Mouse (Mus musculus): ENCODE measurements around the gene Fam126b. TPM values are rescaled to one million over a fixed set of nuclear protein-coding genes. Genes with fewer than 3 reads are reported as not detected.
"Not testable (repeated sequence)": the region's sequence is repeated elsewhere in the genome, so short reads cannot be mapped to it uniquely, and the experiment has no call there.

The Fam126b gene
- total RNA-seq, 2 experiments from 2014 or later = 68.6 to 70.4 TPM

- intact Hi-C loops (cut with DNase I) = no loop called here
Observed at GRCm38 (mm10) chr1:58582611-58583010, 3.5 kb downstream of the Fam126b start.

GRCm38 (mm10) chr1:58579179-58579578 is 6.9 kb downstream of the Fam126b start:
- DNase-seq (ENCODE audit: extremely low spot score in 1 of 2, low spot score in 2 of 2) = peak in 1 of 2 experiments; percentile 31
- intact Hi-C loops (cut with DNase I) = no loop called here

More at GRCm38 (mm10) chr1:58582611-58583010, 3.5 kb downstream of the Fam126b start:
- no peak for DNase-seq (ENCODE audit: extremely low spot score in 1 of 2, low spot score in 2 of 2)

GRCm38 (mm10) chr1:58570437-58570836 is 15.7 kb downstream of the Fam126b start:
- DNase-seq (ENCODE audit: extremely low spot score in 1 of 2, low spot score in 2 of 2) = no peak
- intact Hi-C loops (cut with DNase I) = no loop called here

DNA sequence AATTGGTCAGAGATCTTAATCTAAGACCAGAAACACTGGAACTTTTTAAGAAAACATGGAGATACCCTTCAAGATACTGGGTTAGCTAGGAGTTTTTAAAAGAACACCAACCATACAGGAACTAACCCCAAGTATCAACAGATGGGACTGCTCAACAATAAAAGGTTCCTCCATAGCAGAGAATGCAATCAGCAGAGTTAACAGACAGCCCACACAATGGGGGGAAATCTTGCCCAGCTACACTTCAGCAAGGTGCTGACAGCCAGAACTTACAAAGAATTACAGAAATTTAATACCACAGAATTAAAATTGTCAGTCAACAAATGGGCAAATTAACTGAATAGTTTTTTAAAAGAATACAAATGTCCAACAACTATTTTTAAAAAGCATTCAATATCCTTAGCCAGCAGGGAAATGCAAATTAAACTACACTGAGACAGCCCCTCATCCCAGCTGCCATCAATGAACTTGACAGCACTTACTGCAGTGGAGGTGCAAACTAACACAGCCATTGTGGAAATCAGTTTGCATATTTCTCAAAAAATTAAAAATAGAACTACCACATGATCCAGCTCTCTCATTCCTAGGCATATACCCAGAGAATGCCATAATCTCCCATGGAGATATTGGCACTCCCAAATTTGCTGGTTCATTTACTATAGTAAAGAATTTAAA is 17.5 kb downstream of the Fam126b start:
- intact Hi-C loops (cut with DNase I) = no loop called here
- DNase-seq (ENCODE audit: extremely low spot score in 1 of 2, low spot score in 2 of 2) = no peak

GRCm38 (mm10) chr1:58566621-58567020 is 19.5 kb downstream of the Fam126b start:
- intact Hi-C loops (cut with DNase I) = no loop called here
- no peak for DNase-seq (ENCODE audit: extremely low spot score in 1 of 2, low spot score in 2 of 2)

DNA sequence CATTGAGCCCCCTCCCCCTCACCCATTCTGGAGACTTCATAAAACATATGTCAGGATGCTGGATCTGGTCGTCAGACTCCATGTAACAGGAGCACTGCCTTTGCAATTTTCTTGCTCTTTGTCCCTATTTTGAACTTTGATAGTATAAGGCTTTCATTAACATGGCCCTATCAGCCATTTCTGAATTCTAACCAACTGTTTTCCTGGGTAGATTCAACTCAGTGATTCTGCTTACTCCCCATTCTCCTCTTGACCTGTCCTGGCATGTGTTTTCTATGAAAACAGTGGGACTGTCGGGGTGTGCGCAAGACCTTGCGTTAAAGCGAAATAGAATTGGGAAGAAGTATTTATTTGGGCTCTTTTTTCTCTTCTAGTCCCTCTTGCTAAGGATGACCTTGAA is 21.1 kb downstream of the Fam126b start:
- intact Hi-C loops (cut with DNase I) = no loop called here

DNA sequence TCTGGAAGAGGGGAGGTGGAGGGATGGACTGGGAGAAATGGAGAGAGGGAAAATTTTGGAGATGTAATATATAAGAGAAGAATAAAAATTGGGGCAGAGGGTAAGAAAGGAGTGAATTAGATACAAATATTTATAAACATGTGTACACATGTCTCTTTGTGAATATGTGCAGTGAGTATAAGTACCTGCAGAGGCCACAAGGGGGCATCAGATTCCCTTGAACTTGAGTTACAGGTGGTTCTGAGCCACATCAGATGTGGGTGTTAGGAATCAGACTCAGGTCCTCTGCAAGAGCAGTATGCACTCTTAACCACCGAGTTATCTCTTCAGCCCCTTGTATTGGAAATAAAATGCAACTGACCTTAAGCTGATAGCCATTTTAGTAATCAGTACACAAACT is 23.7 kb downstream of the Fam126b start:
- peak in 1 of 2 experiments; percentile 34 for DNase-seq (ENCODE audit: extremely low spot score in 1 of 2, low spot score in 2 of 2)
- intact Hi-C loops (cut with DNase I) = no loop called here

More for the DNA sequence above, 21.1 kb downstream of the Fam126b start:
- no peak for DNase-seq (ENCODE audit: extremely low spot score in 1 of 2, low spot score in 2 of 2)

DNA sequence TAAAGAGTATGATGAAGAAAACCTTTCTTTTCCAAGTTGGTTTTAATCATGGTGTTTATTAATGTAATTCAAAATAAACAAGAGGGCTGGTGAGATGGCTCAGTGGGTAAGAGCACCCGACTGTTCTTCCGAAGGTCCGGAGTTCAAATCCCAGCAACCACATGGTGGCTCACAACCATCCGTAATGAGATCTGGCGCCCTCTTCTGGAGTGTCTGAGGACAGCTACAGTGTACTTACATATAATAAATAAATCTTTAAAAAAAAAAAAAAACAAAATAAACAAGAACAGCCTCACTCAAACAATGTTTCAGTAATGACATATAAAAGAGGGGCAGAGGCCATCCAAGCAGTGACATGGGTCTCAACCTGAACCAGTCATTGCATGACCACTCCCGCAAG is 25.8 kb downstream of the Fam126b start:
- DNase-seq (ENCODE audit: extremely low spot score in 1 of 2, low spot score in 2 of 2); intact Hi-C loops (cut with DNase I): not testable (repeated sequence)

DNA sequence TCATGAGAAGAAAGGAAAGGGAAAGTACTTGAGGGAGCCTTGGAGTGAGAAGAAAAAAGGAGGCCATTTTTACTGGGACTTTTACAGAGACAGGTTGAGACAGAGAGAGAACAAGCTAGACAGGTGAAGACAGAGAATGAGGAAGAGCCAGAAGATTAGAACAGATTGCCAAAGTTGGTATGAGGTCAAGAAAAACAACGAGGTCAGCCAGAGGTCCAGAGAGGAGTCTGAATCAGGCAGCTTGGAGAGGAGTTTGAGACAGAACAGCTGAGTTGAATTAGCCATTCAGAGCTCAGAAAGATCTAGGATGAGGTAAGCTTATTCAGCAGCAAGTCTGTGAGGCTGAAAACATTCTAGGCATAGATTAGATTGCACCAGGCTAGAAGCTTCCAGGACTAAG is 44.7 kb downstream of the Fam126b start:
- DNase-seq (ENCODE audit: extremely low spot score in 1 of 2, low spot score in 2 of 2) = no peak
- intact Hi-C loops (cut with DNase I) = no loop called here

GRCm38 (mm10) chr1:58507249-58507648 is 78.9 kb downstream of the Fam126b start:
- no peak for DNase-seq (ENCODE audit: extremely low spot score in 1 of 2, low spot score in 2 of 2)
- intact Hi-C loops (cut with DNase I) = no loop called here

DNA sequence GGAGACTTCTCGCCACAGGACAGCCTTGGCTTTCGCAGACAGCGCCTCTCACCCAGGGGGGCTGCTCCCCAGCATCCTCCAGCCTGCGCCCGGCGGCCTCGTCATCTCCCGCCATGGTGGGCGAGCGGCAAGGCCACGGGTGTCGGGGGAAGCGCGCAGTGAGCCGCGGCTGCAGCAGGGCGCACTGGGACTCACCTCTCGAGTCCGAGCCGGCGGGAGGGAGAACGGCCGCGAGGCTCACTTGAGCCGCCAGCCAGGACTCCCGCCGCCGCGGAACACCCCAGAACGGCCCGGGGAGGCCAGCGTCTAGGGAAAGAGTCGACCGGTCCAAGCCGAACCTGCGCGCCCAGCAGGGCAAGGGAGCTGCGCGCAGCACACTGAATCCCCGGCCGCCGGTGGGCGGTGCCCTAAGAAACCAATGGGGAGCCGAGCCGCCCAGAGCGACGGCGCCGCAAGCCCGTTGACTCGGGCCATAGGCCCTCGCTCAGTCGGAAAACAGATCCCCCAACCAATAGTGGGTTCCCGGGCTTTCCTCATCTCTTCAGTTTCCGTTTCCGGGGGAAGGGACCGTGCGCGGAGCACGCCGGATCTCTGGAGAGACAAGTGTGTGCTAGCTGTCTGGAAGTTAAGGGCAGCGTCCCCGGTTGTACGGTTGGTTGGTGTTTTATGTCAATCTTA is 81.4 kb downstream of the Fam126b start, which contains the start of gene Orc2:
TSS of gene Orc2 (minus strand) at position 533 of the 678 bp plus-strand sequence.
- peak; percentile 92 to 95 for DNase-seq (ENCODE audit: extremely low spot score in 1 of 2, low spot score in 2 of 2)
- intact Hi-C loops (cut with DNase I) = no loop called here

DNA sequence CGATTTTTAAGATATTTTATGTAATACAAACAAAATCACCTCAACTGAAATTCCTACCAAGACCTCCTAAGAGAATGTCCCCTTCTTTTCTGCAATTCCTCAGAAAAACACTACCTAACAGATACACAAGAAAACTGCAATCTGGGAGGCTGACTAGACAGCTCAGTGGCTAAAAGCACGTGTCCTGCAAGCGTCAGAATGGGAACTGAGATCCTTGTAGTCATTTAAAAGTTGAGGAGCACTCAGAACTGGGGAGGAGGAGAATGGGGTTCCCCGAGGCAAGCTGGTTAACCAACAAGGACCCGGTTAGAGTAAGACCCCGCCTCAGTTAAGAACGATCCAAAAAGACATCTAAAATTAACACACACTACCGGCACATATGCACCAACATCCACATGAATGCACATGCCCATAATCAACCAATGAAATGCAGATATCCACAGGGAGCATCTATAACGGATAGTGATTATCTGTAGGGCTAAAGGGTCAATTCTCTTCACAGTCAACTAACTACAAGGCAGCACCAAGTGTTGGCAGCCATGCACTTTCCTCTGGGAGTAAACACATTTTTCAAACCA is 82.2 kb downstream of the Fam126b start:
- intact Hi-C loops (cut with DNase I) = no loop called here
- DNase-seq (ENCODE audit: extremely low spot score in 1 of 2, low spot score in 2 of 2) = no peak

DNA sequence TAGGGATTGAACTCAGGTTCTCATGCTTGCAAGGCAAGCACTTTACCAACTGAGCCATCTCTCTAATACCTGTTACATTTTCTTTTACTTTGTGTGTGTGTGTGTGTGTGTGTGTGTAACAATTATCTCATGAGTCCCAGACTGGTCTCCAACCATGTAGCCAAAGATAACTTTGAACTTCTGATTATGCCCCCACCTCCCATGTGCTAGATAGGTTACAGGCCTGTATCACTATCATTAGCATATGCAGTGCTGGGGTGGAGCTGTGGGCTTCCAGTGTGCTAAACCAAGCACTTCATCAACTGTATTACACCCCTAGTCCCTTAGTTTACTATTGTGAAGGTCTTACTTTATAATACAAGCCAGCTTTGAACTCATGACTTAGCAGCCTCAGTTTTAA is 83.0 kb downstream of the Fam126b start:
- intact Hi-C loops (cut with DNase I) = no loop called here
- no peak for DNase-seq (ENCODE audit: extremely low spot score in 1 of 2, low spot score in 2 of 2)

- no peak for DNase-seq (ENCODE audit: extremely low spot score in 1 of 2, low spot score in 2 of 2)
Observed at GRCm38 (mm10) chr1:58498758-58499157, 87.4 kb downstream of the Fam126b start.

DNA sequence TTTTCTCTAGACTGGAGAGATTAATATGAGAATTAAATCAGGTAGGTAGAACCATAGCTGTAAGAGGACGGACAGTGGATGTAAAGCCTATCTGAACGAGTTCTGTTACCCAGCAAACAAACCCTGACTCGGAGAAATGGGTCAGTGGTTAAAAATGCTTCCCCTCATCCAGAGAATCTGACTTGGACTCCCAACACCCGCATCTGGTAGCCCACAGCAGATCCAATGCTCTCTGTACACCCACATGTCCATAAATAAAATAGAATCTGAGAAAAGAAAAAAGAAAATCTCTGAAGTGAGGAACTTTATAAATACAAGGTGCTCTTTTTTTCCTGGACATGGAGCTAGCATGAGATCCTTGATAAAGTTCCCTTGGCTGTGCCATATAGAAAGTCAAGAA is 88.4 kb downstream of the Fam126b start:
- intact Hi-C loops (cut with DNase I) = no loop called here
- no peak for DNase-seq (ENCODE audit: extremely low spot score in 1 of 2, low spot score in 2 of 2)

More at GRCm38 (mm10) chr1:58498758-58499157, 87.4 kb downstream of the Fam126b start:
- intact Hi-C loops (cut with DNase I) = no loop called here

GRCm38 (mm10) chr1:58495603-58496002 is 90.5 kb downstream of the Fam126b start:
- no peak for DNase-seq (ENCODE audit: extremely low spot score in 1 of 2, low spot score in 2 of 2)

GRCm38 (mm10) chr1:58482647-58483046 is 103.5 kb downstream of the Fam126b start:
- no peak for DNase-seq (ENCODE audit: extremely low spot score in 1 of 2, low spot score in 2 of 2)
- intact Hi-C loops (cut with DNase I) = no loop called here

More at GRCm38 (mm10) chr1:58495603-58496002, 90.5 kb downstream of the Fam126b start:
- intact Hi-C loops (cut with DNase I) = no loop called here

GRCm38 (mm10) chr1:58475662-58476061 is 110.5 kb downstream of the Fam126b start:
- intact Hi-C loops (cut with DNase I) = loop anchor here (5.0 to 10.0 kb wide), 2 partner anchors 72 to 429 kb away; no protein-coding TSS in a partner anchor
- DNase-seq (ENCODE audit: extremely low spot score in 1 of 2, low spot score in 2 of 2) = no peak
